Mouse (Mus musculus): Measurements from ENCODE around the gene Cdk19.
A peak's percentile ranks its signal among the peaks of the same experiment; 100 is the strongest.
"Not testable (repeated sequence)": the region's sequence is repeated elsewhere in the genome, so short reads cannot be mapped to it uniquely, and the experiment has no call there.

The Cdk19 gene

GRCm38 (mm10) chr10:40523312-40523975 lies 184.1 kb downstream of the Cdk19 start:
- DNase-seq (ENCODE audit: low read depth, low spot score) = no peak

GRCm38 (mm10) chr10:40524032-40524806 lies 184.9 kb downstream of the Cdk19 start:
- peak; percentile 33 for DNase-seq (ENCODE audit: low read depth, low spot score)

- peak; percentile 65 for DNase-seq (ENCODE audit: low read depth, low spot score)
These were observed 185.6 kb downstream of the Cdk19 start for GRCm38 (mm10) chr10:40524991-40525390.

GRCm38 (mm10) chr10:40525616-40526155 lies 186.3 kb downstream of the Cdk19 start:
- no peak for DNase-seq (ENCODE audit: low read depth, low spot score)

GRCm38 (mm10) chr10:40526301-40526761 lies 187.0 kb downstream of the Cdk19 start:
- DNase-seq (ENCODE audit: low read depth, low spot score) = no peak

GRCm38 (mm10) chr10:40526986-40527385 lies 187.6 kb downstream of the Cdk19 start:
- no peak for DNase-seq (ENCODE audit: low read depth, low spot score)

GRCm38 (mm10) chr10:40527573-40527972 lies 188.2 kb downstream of the Cdk19 start:
- DNase-seq (ENCODE audit: low read depth, low spot score) = no peak

GRCm38 (mm10) chr10:40528668-40529067 lies 189.3 kb downstream of the Cdk19 start:
- DNase-seq (ENCODE audit: low read depth, low spot score) = no peak

- peak; percentile 74 for DNase-seq (ENCODE audit: low read depth, low spot score)
These were observed 190.3 kb downstream of the Cdk19 start for GRCm38 (mm10) chr10:40529617-40530016.

GRCm38 (mm10) chr10:40530661-40531060 lies 191.3 kb downstream of the Cdk19 start:
- no peak for DNase-seq (ENCODE audit: low read depth, low spot score)

GRCm38 (mm10) chr10:40532586-40532985 lies 193.2 kb downstream of the Cdk19 start:
- not testable (repeated sequence) for DNase-seq (ENCODE audit: low read depth, low spot score)

All from R1 (cell line).